Mouse (Mus musculus) liver, adult 10 weeks (tissue): ENCODE results near the gene Olfr424. TPM values are rescaled to one million over a fixed set of nuclear protein-coding genes. Genes with fewer than 3 reads are reported as not detected.

ENCODE experiments used
- polyA plus RNA-seq: library from polyadenylated mRNA; stranded (reverse); fragments of 350-450 nt; fragmentation: Illumina TruSeq; extraction: RNeasy Lipid Tissue Mini Kit (QIAGEN cat#74804); gene quantifications from one replicate; pipeline ENCODE4 v1.2.3, GENCODE M21; 2014; ENCODE audit warnings: low read depth, low replicate concordance

Olfr424 gene
- polyA plus RNA-seq = not detected

DNA sequence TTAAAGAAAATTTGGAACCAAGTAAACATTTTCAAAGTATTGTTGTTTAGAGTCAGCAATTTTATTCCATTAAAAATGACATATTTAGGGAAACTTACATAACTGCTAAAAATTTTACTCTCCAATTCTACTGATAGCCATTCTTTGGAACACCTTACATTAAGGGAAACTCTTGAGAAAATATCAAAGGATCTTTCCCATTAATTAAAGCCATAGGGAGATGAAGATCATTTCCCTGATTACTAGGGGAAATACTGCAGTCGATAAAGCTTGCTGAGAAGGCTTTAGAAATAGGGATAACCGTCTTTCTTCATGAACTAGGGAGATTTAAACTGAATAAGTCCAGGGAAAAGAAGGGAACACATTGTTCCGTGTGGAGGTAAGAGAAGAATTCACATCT lies at the start of gene Olfr424:
Gene Olfr424, plus strand, starts transcription at position 301 of the 400 bp plus-strand sequence.

DNA sequence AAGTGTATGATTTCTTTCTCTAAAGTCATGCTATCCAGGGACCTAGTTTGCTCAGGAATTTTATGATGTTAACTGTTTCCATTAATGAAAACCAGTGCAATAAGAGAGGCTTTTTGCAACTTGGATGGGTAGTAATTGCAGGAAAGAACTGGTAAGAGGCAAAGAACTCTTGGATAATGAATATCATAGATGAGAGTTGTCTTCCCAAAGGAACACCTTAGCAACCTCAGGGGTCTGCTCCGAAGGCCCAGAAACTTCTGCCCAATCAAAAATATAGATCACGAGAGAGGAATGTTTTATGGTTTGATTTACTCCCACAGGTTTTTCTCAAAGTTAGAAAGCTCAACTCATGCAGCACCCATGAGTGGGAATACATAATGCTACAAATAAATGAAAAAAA lies 47.3 kb upstream of the Olfr424 start, which contains the start of gene Olfr429:
Gene Olfr429, plus strand, starts transcription at position 301 of the 400 bp plus-strand sequence.

DNA sequence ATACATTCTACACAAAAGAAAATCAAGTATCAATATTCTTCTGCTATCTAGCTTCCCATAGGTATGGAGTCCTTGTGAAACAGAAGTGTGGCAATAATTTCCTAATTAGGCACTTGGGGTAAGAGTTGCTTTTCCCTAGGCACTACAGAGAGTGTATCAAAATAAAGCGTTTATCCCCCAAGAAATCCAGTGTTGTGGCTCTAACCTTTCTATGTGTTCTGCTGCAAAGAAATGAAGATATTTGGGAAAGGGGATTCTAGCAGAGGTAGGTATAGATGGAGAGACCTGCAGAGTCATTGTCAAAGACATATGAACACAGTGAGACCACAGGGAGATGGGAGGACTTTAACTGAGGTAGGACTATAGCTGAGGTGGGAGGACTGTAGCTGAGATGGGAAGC lies 34.7 kb upstream of the Olfr424 start, which contains the start of gene Olfr427:
Gene Olfr427, plus strand, starts transcription at position 301 of the 400 bp plus-strand sequence.

DNA sequence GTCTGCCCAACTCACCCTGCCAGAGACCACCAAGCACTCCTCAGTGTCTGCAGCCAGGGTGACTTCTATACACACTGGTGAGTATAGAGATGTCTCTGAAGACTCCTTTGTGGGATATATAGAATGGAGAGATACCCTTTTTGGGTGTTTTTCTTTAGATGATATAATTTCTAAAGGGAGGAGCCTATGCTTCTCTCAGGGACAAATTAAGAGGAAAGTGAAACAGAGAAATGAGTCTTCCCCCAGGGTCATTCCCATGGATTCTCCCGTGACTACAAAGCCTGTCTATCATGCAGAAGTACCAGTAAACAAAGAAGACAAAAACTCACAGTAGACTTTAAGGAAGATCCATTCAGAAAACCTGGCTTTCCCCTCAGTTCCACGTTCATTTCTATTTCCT lies 10.3 kb upstream of the Olfr424 start, which contains the start of gene Olfr231:
Gene Olfr231, minus strand, starts transcription at position 101 of the 400 bp plus-strand sequence.

DNA sequence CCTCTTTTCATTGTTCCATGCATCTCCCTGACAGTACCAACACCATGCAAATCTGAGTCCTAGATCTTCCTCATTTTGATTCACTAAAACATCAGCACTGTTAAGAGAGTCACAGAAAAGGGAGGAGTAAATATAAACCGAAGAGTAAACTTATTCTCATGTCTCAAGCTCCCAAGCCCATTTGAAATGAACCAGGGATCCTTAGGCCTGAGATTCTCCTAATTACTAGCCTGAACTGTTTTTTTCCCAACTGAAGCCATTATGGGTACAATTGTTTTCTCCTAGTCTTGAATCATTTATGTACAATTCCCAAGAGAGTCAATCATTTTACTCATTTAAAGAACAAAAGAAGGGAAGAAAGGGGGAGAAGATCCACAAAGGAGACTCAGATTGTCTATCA lies 24.0 kb downstream of the Olfr424 start, which contains the start of gene Olfr420:
Gene Olfr420, plus strand, starts transcription at position 301 of the 400 bp plus-strand sequence.

DNA sequence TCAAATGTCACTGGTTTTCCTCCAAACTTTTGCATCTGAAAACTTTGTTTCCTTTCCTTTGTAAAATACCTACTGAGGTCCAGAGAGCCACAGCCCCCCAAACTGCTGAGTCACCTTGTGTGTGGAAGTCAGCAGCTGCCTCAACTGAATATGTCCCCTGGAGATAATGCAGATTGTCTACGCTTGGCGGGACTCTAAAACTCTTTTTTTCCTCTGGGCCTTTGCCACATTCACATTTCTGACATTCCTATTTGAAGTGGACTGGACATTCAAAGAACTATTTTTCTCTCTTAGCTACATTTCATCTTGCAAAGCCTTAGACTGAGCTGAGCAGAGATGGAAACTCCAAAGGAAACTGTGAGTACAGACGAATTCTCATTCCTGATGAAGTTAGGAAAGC lies 41.3 kb downstream of the Olfr424 start, which contains the start of gene Spta1:
Gene Spta1, plus strand, starts transcription at position 172 of the 400 bp plus-strand sequence.

Other genes starting within 250 kb of the Olfr424 start
- 7.0 TPM for gene Ifi211, start 218.5 kb upstream of the Olfr424 start, polyA plus RNA-seq
- gene Mndal, start 189.0 kb upstream of the Olfr424 start, polyA plus RNA-seq = 41.8 TPM
- 30.4 TPM for gene Ifi203, start 188.8 kb upstream of the Olfr424 start, polyA plus RNA-seq
- not detected for gene Ifi202b, start 148.8 kb upstream of the Olfr424 start, polyA plus RNA-seq
- gene Ifi205, start 99.7 kb upstream of the Olfr424 start, polyA plus RNA-seq = 3.8 TPM
- gene Olfr433, start 90.8 kb upstream of the Olfr424 start, polyA plus RNA-seq = not detected
- gene Olfr432, start 82.3 kb upstream of the Olfr424 start, polyA plus RNA-seq = not detected
- not detected for gene Olfr430, start 64.9 kb upstream of the Olfr424 start, polyA plus RNA-seq
- not detected for gene Olfr429, start 47.2 kb upstream of the Olfr424 start, polyA plus RNA-seq
- gene Olfr427, start 34.6 kb upstream of the Olfr424 start, polyA plus RNA-seq = not detected
- gene Olfr231, start 10.4 kb upstream of the Olfr424 start, polyA plus RNA-seq = not detected
- not detected for gene Olfr420, start 24.1 kb downstream of the Olfr424 start, polyA plus RNA-seq
- gene Spta1, start 41.3 kb downstream of the Olfr424 start, polyA plus RNA-seq = not detected
- not detected for gene Olfr419, start 120.5 kb downstream of the Olfr424 start, polyA plus RNA-seq
- gene Mptx1, start 199.0 kb downstream of the Olfr424 start, polyA plus RNA-seq = not detected
- gene Olfr417, start 233.6 kb downstream of the Olfr424 start, polyA plus RNA-seq = not detected